Mouse (Mus musculus) ES-E14 (cell line): ENCODE data around the gene Dixdc1.

Source experiments
- CHD2 ChIP-seq: IDR thresholded peaks from 2 replicates; pipeline ENCODE4 v1.6.1; 2014; ENCODE audit warnings: mild to moderate bottlenecking, low read depth, low read length, inconsistent platforms
- HCFC1 ChIP-seq: IDR thresholded peaks from 2 replicates; pipeline ENCODE4 v1.6.1; 2012; ENCODE audit warnings: low read length, inconsistent platforms, borderline replicate concordance; ENCODE audit not compliant: insufficient read depth
- MAFK ChIP-seq: IDR thresholded peaks from 2 replicates; pipeline ENCODE4 v1.6.1; 2014; ENCODE audit warnings: mild to moderate bottlenecking, low read depth, low read length, inconsistent platforms; ENCODE audit not compliant: insufficient read depth
- ZC3H11A ChIP-seq: IDR thresholded peaks from 2 replicates; pipeline ENCODE4 v1.6.1; 2012; ENCODE audit warnings: low read depth, mild to moderate bottlenecking, inconsistent platforms, low read length, borderline replicate concordance
- ZNF384 ChIP-seq: IDR thresholded peaks from 2 replicates; pipeline ENCODE4 v1.6.1; 2012; ENCODE audit warnings: low read depth, low read length, inconsistent platforms

- no peak for TF ChIP-seq HCFC1
- no peak for TF ChIP-seq CHD2
- TF ChIP-seq ZNF384: no peak
- TF ChIP-seq MAFK: no peak
- TF ChIP-seq ZC3H11A: no peak
Measured at GRCm38 (mm10) chr9:50732560-50732959, 6.8 kb downstream of the Dixdc1 start.
